Mouse (Mus musculus) layer of hippocampus, adult 2 months (tissue): ENCODE measurements at regions not wholly inside any gene's neighbourhood (a gene's known extent, or its start where the extent isn't known, plus 50 kb on each side); places are given as distances from the start of the nearest gene placed in this dataset.

Experiments
- DNase-seq, 2 experiments: peaks; one replicate each; pipeline ENCODE4 v3.0.0; 2022; ENCODE audit warnings: low spot score in 2 of 2
- H3K27ac ChIP-seq: fragments of 200-600 bp; 2 replicates; pipeline ENCODE4 v1.8.1; 2022
- H3K4me3 ChIP-seq: fragments of 200-600 bp; 2 replicates; pipeline ENCODE4 v1.8.1; 2022; ENCODE audit warnings: mild to moderate bottlenecking
- CTCF ChIP-seq: fragments of 200-600 bp; conservative IDR thresholded peaks from 2 replicates; pipeline ENCODE4 v1.8.1; 2022; ENCODE audit warnings: antibody characterized with exemption, mild to moderate bottlenecking, moderate library complexity

GRCm38 (mm10) chrX:57711914-57712313, 208.4 kb upstream of the Gpr101 start:
- H3K27ac ChIP-seq = no peak overlapping the region
- no peak for DNase-seq
- TF ChIP-seq CTCF = no peak

GRCm38 (mm10) chrX:57709115-57709877, 205.7 kb upstream of the Gpr101 start:
- DNase-seq = no peak
- Histone ChIP-seq H3K27ac (no peak overlapping the region), H3K4me3 (no peak overlapping the region)
- no peak for TF ChIP-seq CTCF

More at GRCm38 (mm10) chrX:57711914-57712313, 208.4 kb upstream of the Gpr101 start:
- no peak overlapping the region for H3K4me3 ChIP-seq

GRCm38 (mm10) chrX:57708501-57708900, 204.9 kb upstream of the Gpr101 start:
- DNase-seq = no peak
- Histone ChIP-seq H3K27ac (no peak overlapping the region), H3K4me3 (no peak overlapping the region)
- no peak for TF ChIP-seq CTCF

GRCm38 (mm10) chrX:57707932-57708331, 204.4 kb upstream of the Gpr101 start:
- no peak for DNase-seq
- Histone ChIP-seq H3K27ac (no peak overlapping the region), H3K4me3 (no peak overlapping the region)
- TF ChIP-seq CTCF = no peak

- H3K4me3 ChIP-seq = no peak overlapping the region
- no peak overlapping the region for H3K27ac ChIP-seq
- no peak for TF ChIP-seq CTCF
- no peak for DNase-seq
Observed at GRCm38 (mm10) chrX:57706683-57707308, 203.2 kb upstream of the Gpr101 start.

- H3K27ac ChIP-seq = no peak overlapping the region
- peak in 1 of 2 experiments; percentile 7 for DNase-seq
- no peak for TF ChIP-seq CTCF
- no peak overlapping the region for H3K4me3 ChIP-seq
Observed at GRCm38 (mm10) chrX:57692506-57692905, 188.9 kb upstream of the Gpr101 start.

GRCm38 (mm10) chrX:57676764-57677163, 173.2 kb upstream of the Gpr101 start:
- H3K27ac ChIP-seq = no peak overlapping the region
- TF ChIP-seq CTCF = no peak
- no peak for DNase-seq
- no peak overlapping the region for H3K4me3 ChIP-seq

GRCm38 (mm10) chrX:57674955-57675354, 171.4 kb upstream of the Gpr101 start:
- DNase-seq = peak in 1 of 2 experiments; percentile 17
- peak; percentile 80 for TF ChIP-seq CTCF
- H3K4me3 ChIP-seq = no peak overlapping the region
- no peak overlapping the region for H3K27ac ChIP-seq

- no peak for DNase-seq
- TF ChIP-seq CTCF = no peak
Observed at GRCm38 (mm10) chrX:57659571-57659970, 156.0 kb upstream of the Gpr101 start.

GRCm38 (mm10) chrX:57656035-57656434, 152.5 kb upstream of the Gpr101 start:
- no peak overlapping the region for H3K27ac ChIP-seq
- no peak for TF ChIP-seq CTCF
- peak in 1 of 2 experiments; percentile 23 for DNase-seq
- no peak overlapping the region for H3K4me3 ChIP-seq

More at GRCm38 (mm10) chrX:57659571-57659970, 156.0 kb upstream of the Gpr101 start:
- Histone ChIP-seq H3K27ac (no peak overlapping the region), H3K4me3 (no peak overlapping the region)

GRCm38 (mm10) chrX:57655483-57655882, 151.9 kb upstream of the Gpr101 start:
- Histone ChIP-seq H3K4me3 (no peak overlapping the region), H3K27ac (no peak overlapping the region)
- no peak for TF ChIP-seq CTCF
- DNase-seq = no peak
